Mouse (Mus musculus): ENCODE data around the gene Gm8994.

- TF ChIP-seq CTCF (IDR thresholded peaks at IDR 0.05; ENCODE audit: low read depth, low read length) (no peak), EP300 (IDR thresholded peaks at IDR 0.05; ENCODE audit: insufficient read depth, low read depth, low read length) (no peak)
Measured at GRCm38 (mm10) chr6:136376097-136376496, 48.8 kb downstream of the Gm8994 start.

All from ES-Bruce4 (cell line).